Mouse (Mus musculus) C2C12 (cell line): ENCODE measurements around the gene Tbc1d9.

Experiments
- CTCF ChIP-seq: IDR thresholded peaks from one replicate; pipeline ENCODE4 v1.5.1; 2011; ENCODE audit not compliant: control insufficient read depth, insufficient read depth, insufficient read length
- MAX ChIP-seq: IDR thresholded peaks from one replicate; pipeline ENCODE4 v1.6.1; 2011; ENCODE audit warnings: mild to moderate bottlenecking, control low read depth
- USF1 ChIP-seq: IDR thresholded peaks from one replicate; pipeline ENCODE4 v1.6.1; 2011; ENCODE audit warnings: low read depth, mild to moderate bottlenecking, control low read depth, moderate library complexity

- no peak for TF ChIP-seq CTCF
- TF ChIP-seq USF1 = no peak
- TF ChIP-seq MAX = no peak
Observed at GRCm38 (mm10) chr8:83217891-83218290, 52.7 kb downstream of the Tbc1d9 start.
